Mouse (Mus musculus) embryonic fibroblast, embryonic 13.5 days (primary cell): ENCODE data around the gene Hoxd3. TPM values are rescaled to one million over a fixed set of nuclear protein-coding genes. Genes with fewer than 3 reads are reported as not detected.
A peak's percentile ranks its signal among the peaks of the same experiment; 100 is the strongest.

ENCODE experiments used
- H3K27ac ChIP-seq: 2 replicates; pipeline ENCODE4 v1.5.1; 2012; ENCODE audit warnings: low read length, control low read depth, inconsistent platforms; ENCODE audit not compliant: insufficient read depth
- H3K4me1 ChIP-seq: 2 replicates; pipeline ENCODE4 v1.6.1; 2011; ENCODE audit warnings: low read length; ENCODE audit not compliant: control insufficient read depth, insufficient read depth
- H3K4me3 ChIP-seq: 2 replicates; pipeline ENCODE4 v1.5.1; 2011; ENCODE audit warnings: mild to moderate bottlenecking, control low read depth, low read length; ENCODE audit not compliant: insufficient read depth
- CTCF ChIP-seq: IDR thresholded peaks from 2 replicates; pipeline ENCODE4 v1.5.1; 2011; ENCODE audit warnings: mild to moderate bottlenecking, control low read depth, low read length, moderate library complexity, borderline replicate concordance; ENCODE audit not compliant: insufficient read depth
- POLR2A ChIP-seq: IDR thresholded peaks from 2 replicates; pipeline ENCODE4 v1.6.1; 2011; ENCODE audit warnings: low read depth, mild to moderate bottlenecking, control low read depth, low read length, moderate library complexity
- polyA plus RNA-seq: library from polyadenylated mRNA; stranded (reverse); fragments of >200 nt; gene quantifications from 2 replicates; pipeline ENCODE4 v1.2.4, GENCODE M21; 2011; ENCODE audit warnings: low read depth; ENCODE audit not compliant: missing spikeins, insufficient read length

The Hoxd3 gene
- polyA plus RNA-seq, 1 experiment = 3.3 TPM

DNA sequence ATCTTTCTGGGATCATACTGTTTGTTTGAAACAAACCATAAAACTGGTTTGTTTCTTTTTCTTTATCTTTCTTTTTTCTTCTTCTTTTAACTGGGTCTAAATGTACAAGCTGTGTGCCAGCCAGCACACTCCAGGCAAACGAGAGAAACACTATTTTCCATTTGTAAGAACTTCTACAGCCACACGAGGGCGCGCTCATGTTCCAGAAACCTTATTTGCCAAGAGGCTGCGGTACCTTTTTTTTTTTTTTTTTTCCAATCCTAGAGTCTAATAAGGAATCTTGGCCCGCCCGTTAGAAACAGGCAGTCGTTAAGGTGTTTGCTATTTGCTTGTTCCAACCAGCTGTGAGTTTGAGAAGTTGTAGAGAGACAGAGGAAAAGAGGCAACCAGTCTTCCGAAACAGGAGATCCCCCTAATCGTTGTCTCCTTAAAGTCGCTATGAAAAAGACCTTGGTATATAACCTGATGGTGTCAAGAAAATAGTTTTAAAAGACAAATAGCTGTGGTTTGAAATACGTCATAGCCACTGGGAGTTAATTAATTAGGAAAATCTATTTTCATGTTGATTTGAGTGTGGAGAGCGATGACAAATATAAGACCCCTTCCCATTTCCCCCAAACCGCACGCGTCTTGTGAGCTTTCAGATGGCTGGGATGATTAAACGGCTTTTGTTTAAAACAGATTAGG is 25.3 kb upstream of the Hoxd3 start:
- 0 out of 2 replicates have a peak, but pooled peaks have one; percentile 20 for TF ChIP-seq CTCF
- no peak for TF ChIP-seq POLR2A
- Histone ChIP-seq H3K4me1 (no peaks in the 10 kb centered on the region), H3K27ac (peak overlapping the region; percentile 35; the same call in 1 of the 2 replicates), H3K4me3 (peak overlapping the region; percentile 28; the same call in 1 of the 2 replicates)

DNA sequence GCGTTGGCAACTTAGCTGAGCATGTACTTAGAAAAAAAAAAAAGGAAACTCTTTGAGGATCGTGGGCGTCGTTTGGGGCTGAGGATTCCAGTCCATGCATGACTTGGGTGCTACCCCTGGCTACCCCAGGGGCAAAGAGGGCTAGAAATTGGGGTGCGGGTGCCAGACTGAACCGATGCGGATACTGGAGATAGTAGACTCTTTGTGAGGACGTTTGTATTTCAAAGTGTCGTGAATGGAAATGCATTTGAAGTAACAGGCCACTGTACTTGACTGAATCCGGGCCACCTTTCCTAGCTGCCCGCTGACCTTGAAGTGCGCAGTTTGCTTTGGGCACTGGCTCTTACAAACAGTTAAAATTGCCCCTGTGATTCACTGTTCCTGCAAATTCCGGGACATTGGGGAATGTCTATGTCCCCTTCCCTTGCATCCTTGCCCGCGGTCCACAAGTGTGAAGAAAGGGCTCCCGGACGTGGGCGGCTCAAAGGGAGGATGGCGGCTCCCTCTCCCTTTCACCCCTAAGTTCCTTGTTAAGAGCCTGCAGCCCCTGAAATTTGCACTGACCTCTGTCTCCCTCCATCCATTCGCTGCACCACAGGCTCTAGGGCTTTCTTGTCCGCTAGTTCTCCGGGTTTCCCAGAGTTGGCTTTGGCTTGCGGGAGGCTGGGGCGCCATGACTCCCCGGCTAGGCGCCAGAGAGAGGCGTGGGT is 24.6 kb upstream of the Hoxd3 start:
- H3K27ac ChIP-seq = peak overlapping the region; percentile 35

DNA sequence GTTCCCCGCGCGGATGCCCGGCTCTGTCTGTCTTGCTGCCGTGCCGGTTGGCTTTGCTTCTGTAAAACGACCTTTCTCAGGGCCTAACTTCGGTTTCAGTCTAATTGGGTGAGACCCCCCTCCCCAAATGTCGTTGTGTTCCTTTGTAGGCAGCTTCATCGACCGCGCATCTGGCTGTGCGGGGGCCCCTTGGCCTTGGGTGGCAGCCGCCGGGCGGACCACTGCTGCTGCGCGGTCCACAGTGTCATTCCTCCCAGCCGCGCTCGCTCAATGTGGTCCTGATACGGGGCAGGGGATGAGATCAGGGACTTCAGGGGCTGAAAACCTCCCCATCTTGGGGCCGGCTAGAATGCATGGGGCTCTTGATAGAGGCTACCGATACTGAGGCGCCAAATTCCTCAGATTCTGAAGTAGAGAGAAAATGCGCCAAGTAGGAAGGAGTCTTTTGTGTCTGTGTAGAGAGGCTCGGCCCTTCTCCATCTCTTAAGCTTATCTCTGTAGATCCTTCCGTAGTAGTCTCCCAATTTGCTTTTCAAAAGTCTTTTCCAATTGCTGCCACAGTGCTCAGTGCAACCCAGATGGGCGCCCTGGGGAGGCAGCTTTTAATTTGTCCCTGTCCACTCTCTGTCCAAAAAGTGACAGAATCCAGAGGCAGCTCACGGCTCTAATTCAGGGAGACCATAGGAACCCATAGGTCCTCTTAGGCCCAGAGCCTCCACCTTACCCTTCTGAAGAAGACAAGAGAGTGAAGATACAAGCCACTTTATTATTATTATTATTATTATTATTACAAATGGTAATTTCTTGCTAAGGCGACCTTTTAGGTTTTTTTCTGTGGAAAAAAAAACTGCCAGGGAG is 23.8 kb upstream of the Hoxd3 start:
- no peak for TF ChIP-seq CTCF
- no peak for TF ChIP-seq POLR2A
- H3K27ac ChIP-seq = peak overlapping the region; percentile 35
- no peaks in the 10 kb centered on the region for H3K4me1 ChIP-seq
- H3K4me3 ChIP-seq = peak overlapping the region; percentile 28

More for the DNA sequence above, 24.6 kb upstream of the Hoxd3 start:
- Histone ChIP-seq H3K4me3 (peak overlapping the region; percentile 28), H3K4me1 (no peaks in the 10 kb centered on the region)
- no peak for TF ChIP-seq CTCF
- no peak for TF ChIP-seq POLR2A

DNA sequence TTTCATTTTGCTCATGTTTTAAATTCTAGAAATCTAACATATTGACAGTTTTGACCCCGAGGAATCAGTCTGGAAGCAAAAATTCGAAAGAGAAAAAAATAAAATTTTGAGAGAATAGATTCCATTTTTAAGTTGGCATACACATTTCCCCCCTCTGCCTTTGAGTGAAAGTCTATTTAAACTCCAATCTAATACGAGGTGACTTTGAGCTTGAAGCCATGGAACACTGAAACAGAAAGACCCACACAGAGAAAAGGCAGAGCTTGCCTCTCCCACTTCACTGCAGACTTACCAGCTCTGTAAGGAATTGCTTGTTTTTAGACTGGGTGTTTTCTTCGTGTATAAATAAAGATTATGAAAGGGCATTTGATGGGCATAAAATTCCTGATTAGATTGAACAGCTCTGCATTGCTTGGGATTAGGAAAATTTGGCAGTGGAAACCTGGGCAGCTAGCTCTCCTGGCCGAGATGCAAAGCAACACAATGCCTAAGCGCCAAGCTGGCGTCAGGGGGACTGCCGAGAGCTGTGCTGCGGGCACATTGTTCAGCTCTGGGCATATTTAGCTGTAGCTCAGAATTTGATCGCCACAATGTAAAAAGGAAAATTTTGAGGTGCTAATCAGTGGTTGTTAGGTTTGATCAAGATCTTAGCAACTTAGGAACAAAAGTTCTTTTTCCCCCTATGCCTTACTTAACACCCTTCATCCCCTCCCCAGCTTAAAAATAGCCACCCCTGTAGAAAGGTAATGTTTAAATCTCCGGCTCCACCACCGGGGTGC is 22.7 kb upstream of the Hoxd3 start:
- H3K27ac ChIP-seq = no peak overlapping the region

DNA sequence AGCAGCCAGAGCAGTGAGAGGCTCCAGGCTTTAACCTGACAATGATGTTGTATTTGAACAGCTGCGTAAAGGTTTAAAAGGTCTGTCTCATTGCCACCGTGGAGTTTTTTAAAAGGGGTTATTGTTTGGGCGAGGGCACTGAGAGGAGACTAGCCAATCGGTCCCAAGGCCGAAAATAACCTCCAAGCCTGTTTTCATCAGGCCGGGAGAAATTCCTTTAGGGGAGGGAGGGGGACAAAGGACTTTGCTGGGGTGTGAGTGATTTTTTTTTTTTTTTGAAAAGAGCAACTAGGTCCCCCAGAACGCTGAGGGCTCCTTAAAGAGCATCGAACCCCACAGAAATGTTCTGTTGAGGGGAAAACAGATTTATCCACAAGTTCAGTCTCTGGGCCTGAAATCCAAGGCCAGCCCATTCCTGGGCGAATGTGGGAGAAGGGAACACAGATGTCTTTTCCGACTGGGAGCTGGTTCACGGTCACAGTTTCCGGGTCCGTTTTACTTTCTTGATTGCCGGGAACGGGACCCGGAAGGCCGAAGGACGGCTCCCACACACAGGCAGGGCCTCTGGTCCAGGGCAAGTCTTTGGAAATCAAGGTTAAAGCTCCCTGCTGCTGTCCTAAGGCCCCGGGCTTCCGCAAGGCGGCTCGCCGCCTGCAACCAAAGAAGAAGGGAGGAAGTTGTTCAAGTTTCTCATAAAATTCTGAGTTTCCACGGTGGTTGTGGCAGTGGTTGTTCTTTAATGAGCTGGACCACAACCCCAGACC is 22.0 kb upstream of the Hoxd3 start:
- Histone ChIP-seq H3K27ac (peak overlapping the region; percentile 42; the same call in 1 of the 2 replicates), H3K4me1 (no peaks in the 10 kb centered on the region), H3K4me3 (peak overlapping the region; percentile 5)
- TF ChIP-seq CTCF (no peak), POLR2A (no peak)

More for the DNA sequence above, 22.7 kb upstream of the Hoxd3 start:
- no peak for TF ChIP-seq POLR2A
- Histone ChIP-seq H3K4me1 (no peaks in the 10 kb centered on the region), H3K4me3 (no peak overlapping the region)

DNA sequence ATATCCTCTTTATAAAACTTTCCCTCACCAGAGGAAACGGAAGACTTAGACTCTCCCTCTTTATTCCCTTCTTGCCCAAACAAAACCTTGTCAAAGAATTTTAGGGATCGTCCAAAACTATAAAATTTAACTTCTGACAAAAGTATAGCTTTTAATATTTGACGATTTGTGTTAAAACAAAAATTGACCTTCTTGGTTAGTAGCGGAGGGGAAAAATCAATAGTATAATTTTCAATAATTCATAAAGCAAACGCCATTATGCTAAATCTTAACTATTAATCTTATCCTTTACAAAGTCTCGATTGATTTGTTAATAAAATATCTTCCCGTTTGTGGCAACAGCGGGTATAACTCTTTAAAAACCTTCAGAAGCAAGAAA is 21.4 kb upstream of the Hoxd3 start:
- 0 out of 2 replicates have a peak overlapping the region, but pooled peaks have one; percentile 42 for H3K27ac ChIP-seq
- TF ChIP-seq POLR2A (no peak), CTCF (no peak)
- no peak overlapping the region; the same call in 1 of the 2 replicates for H3K4me3 ChIP-seq
- no peaks in the 10 kb centered on the region for H3K4me1 ChIP-seq

DNA sequence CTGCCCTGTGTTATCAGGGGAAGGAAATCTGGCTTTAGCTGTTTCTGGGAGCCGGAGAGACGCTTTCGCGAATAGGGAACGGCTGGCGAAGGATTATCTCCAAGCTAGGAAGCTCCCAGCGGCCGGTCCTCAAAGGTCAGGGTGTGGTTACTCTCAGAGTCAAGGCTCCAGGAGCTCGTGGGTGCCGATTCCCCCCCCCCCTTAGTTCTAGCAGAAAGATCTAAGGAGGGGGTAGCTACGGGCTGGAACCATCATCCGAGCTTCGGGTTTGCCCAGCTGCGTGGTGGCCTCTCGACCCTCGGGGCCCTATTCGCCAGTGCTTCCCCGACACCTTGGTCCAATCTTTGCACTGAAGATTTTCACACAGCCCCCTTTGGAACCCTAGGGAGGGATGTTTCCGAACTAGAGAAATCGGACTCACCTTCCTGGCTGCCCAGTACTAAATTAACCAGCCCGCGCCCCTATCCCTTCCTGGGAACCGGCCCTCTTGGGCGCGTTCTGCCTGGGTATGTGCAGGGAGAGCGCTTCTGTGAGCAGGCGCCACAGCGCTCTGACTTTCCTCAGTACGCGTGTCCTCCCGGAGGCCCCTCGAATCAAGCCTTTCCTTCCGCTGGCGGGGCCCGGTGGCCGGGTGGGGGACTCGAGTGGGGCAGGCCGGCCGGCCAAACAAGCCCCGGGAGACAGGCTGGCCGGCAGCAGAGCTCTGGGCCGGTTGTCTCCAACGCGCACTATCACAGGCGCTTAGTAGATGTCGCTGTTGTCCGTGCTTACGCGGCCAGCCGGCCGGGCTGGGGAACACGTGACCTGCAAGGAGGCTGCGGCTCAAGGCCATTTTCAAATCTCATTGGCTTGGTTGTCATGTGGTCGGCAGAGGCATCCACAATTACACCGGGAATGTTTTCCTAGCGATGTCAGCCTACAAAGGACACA is 20.4 kb upstream of the Hoxd3 start, which contains the start of gene Hoxd10:
Gene Hoxd10 (plus strand): TSS at position 903 of the 930 bp plus-strand sequence.
- peak within 1 kb of the TSS; percentile 33 for H3K4me3 ChIP-seq
- TF ChIP-seq CTCF (peak; percentile 43; the same call in 1 of the 2 replicates), POLR2A (peak; percentile 19; the same call in 1 of the 2 replicates)
- no peaks in the 10 kb centered on the region for H3K4me1 ChIP-seq
- H3K27ac ChIP-seq = no peak within 1 kb of the TSS
